Mouse (Mus musculus) lung, postnatal 0 days (tissue): ENCODE measurements around the gene Rnf31.

Experiments
- CTCF ChIP-seq: IDR thresholded peaks from 2 replicates; pipeline ENCODE4 v1.5.1; 2016; ENCODE audit warnings: antibody characterized with exemption, mild to moderate bottlenecking
- EP300 ChIP-seq: IDR thresholded peaks from 2 replicates; pipeline ENCODE4 v1.6.1; 2016; ENCODE audit warnings: antibody characterized with exemption, mild to moderate bottlenecking, control low read depth

DNA sequence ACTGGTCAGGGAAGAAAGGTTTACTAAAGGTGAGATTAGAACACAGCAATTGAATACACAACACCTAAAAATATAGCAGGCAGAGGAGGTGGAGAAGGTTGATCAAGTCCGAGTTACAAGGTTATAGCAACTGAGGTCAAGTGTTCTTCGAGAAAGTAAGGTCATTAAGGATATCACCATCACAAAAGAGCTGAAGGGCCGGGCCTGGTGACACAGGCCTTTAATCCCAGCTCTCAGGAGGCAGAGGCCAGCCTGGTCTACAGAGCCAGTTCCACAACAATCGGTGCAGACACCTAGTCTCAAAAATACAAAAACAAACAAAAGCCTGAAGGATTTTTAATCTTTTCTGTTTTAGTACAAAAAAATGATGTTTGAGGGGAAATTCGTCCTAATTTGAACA, 40.2 kb upstream of the Rnf31 start:
- TF ChIP-seq CTCF (no peak), EP300 (no peak)
